Mouse (Mus musculus) urinary bladder, adult 2 months (tissue): Measurements from ENCODE around the gene Ms4a12. TPM values are rescaled to one million over a fixed set of nuclear protein-coding genes. Genes with fewer than 3 reads are reported as not detected.

Experiments used
- polyA plus RNA-seq: library from polyadenylated mRNA; depleted of rRNA; stranded (reverse); fragments of >200 nt; gene quantifications from 2 replicates; pipeline ENCODE4 v1.2.3, GENCODE M21; 2012; rRNA removed

Gene Ms4a12
- polyA plus RNA-seq, 1 experiment, result not detected

Other genes with a start within 250 kb of the Ms4a12 start
- gene Ms4a15, start 239.2 kb downstream of the Ms4a12 start, polyA plus RNA-seq, result not detected in 2 replicates
- gene Ms4a18, start 214.4 kb downstream of the Ms4a12 start, polyA plus RNA-seq, result not detected in 2 replicates
- 1.7 and 2.2 TPM in 2 replicates for gene Ms4a8a, start 151.3 kb downstream of the Ms4a12 start, polyA plus RNA-seq
- not detected in 2 replicates for gene 1700017D01Rik, start 101.6 kb downstream of the Ms4a12 start, polyA plus RNA-seq
- gene 1700025F22Rik, start 67.1 kb downstream of the Ms4a12 start, polyA plus RNA-seq, result not detected in 2 replicates
- not detected in 2 replicates for gene Ms4a13, start 35.7 kb downstream of the Ms4a12 start, polyA plus RNA-seq
- 0.10 and 0.25 TPM in 2 replicates for gene Ms4a1, start 33.8 kb upstream of the Ms4a12 start, polyA plus RNA-seq
- not detected in 2 replicates for gene Ms4a5, start 51.4 kb upstream of the Ms4a12 start, polyA plus RNA-seq
- 1.6 and 2.0 TPM in 2 replicates for gene Ms4a14, start 82.0 kb upstream of the Ms4a12 start, polyA plus RNA-seq
- 11.5 and 16.8 TPM in 2 replicates for gene Ms4a7, start 103.7 kb upstream of the Ms4a12 start, polyA plus RNA-seq
- 3.4 and 3.8 TPM in 2 replicates for gene Ms4a4a, start 143.1 kb upstream of the Ms4a12 start, polyA plus RNA-seq
- 1.5 and 2.5 TPM in 2 replicates for gene Ms4a4c, start 172.3 kb upstream of the Ms4a12 start, polyA plus RNA-seq
- gene Ms4a4b, start 211.1 kb upstream of the Ms4a12 start, polyA plus RNA-seq, result 5.0 TPM in 2 replicates
- gene Ms4a6c, start 236.9 kb upstream of the Ms4a12 start, polyA plus RNA-seq, result 12.8 and 13.3 TPM in 2 replicates